Mouse (Mus musculus) cerebellum, postnatal 25 days (tissue): ENCODE results near the gene Prune2.

Experiments
- DNase-seq, 2 experiments: peaks; one replicate each; pipeline ENCODE4 v3.0.0; 2021; ENCODE audit warnings: mixed read lengths in 2 of 2

Prune2 gene

DNA sequence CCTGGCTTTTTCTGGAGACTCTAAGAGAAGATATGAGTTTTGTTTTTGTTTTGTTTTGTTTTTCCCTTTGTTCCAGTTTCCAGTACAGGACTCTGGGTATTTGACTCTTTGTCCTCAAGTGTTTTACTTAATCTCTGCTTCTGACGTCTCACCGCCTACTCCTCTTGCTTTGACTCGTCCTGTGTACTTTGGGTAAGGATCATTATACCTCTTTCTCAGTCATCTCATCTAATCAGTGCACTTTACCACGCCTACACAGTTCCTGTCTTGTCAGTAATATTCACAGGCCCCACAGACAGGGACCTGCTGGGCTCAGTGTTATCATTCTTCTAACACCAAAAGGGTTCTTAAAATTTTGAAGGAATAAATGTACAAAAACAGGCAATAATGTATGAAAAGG lies 312.8 kb downstream of the Prune2 start:
- DNase-seq = no peak

DNA sequence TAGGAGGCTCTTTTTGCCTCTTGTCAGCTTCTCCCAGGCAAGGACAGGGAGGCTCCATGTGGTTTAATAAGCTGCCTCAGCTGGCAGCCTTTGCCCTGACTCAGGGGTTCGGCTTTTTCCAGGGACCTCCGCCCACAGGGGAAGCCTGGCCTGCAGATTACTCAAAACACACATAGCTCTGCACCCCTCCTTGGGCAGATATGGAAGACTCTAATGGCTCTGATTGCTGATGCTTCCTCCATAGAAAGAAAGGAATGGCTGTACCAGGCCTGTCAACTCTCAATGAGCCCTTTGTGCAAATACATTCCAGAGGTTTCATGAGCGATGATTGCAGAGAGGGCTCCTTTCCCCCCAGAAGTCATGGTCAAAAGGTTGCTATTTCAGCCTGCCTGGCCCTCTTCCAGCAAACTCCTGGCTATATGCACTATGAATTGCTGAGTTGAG lies 315.3 kb downstream of the Prune2 start:
- no peak for DNase-seq

DNA sequence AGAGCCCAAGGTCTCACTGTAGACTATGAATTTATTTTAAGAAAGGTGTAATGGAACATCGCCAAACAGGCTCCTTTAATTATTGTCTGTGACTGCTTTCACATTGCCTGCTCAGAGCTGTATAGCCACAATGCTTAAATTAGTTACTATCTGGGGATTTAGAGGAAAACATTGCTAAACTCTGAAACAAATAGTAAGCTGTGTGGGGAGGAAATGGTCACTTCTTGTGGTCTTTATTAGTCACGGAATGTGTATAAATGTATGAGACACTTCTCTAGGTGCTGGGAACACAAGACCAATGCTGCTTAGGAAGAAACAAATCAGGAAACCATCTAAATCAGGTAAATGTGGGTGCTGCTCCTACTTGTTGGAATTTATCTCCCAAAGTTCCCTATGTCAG lies 317.1 kb downstream of the Prune2 start:
- no peak for DNase-seq
